Mouse (Mus musculus) c-Kit-positive CD71-positive TER-119-positive erythroid progenitor cells, embryonic 14.5 days (primary cell): Measurements from ENCODE around the gene Abi1.
"Not testable (repeated sequence)": the region's sequence is repeated elsewhere in the genome, so short reads cannot be mapped to it uniquely, and the experiment has no call there.

Experiments
- DNase-seq: peaks from one replicate; pipeline ENCODE4 v3.0.0-alpha.2; 2013; ENCODE audit warnings: low spot score

Gene Abi1

DNA sequence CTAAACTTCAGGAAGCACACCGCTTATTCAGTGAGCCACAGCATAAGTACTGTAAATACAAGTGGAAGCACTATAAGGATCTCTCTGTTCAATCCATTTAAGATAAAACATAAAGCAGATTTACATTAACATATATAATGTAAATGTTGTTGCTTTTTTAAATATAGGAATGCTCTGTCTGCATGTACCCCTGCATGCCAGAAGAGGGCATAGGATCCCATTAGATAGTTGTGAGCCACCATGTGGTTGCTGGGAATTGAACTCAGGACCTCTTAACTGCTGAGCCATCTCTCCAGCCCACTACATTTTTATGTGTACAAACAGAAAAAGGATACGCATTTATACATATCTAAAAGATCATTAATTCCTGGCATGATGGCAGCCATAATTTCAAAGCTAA, 78.4 kb downstream of the Abi1 start:
- no peak for DNase-seq

DNA sequence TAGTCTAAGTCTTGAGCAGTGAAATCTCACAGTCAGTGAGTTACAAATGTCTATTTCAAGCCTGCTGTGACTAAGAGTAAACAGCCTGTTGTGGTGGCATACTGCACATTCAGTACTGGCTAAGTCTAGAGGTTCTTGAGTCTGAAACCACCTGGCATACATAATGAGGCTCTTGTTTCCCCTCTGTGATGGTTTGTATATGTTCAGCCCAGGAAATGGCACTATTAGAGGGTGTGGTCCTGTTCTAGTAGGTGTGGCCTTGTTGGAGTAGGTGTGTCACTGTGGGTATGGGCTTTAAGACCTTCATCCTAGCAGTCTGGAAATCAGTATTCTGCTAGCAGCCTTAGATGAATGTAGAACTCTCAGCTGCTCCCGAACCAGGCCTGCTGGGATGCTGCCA, 82.6 kb downstream of the Abi1 start:
- no peak for DNase-seq

DNA sequence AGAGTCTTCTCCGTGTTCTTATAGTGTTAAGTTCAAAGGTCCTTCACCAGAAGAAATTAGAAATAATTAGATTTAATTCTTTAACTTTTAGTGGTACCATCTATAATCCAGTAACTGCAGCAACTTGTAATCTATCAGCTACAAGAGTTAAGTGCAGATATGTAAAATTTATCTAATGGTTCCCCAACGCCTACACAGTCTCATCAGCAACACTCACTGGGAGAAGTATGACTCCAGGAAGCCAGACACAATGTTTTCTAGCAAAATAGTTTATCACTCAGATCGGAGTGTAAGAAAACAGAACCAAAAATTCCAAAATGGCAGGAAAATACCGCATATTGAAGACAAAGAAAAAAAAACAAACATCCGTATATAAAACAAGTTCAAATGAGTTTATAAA, 84.1 kb downstream of the Abi1 start:
- DNase-seq: no peak

DNA sequence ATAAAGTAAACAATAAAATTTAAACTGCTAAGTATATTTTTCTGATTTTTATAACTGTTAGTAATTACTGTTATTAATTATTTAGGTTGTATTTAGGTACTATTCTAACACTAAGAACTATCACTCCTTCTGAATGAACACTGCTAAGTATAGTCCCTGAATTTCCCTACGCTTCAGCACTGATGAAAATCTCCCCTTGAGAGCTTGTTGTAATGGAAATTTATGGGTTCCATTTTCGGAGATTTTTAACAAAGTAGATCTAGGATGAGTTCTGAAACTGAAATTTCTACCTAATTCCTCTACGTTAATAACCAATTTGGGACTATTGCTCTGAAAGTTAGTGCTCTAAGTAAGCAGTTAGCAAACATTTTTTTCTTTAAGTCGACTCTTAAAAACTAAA, 85.8 kb downstream of the Abi1 start:
- DNase-seq: no peak

DNA sequence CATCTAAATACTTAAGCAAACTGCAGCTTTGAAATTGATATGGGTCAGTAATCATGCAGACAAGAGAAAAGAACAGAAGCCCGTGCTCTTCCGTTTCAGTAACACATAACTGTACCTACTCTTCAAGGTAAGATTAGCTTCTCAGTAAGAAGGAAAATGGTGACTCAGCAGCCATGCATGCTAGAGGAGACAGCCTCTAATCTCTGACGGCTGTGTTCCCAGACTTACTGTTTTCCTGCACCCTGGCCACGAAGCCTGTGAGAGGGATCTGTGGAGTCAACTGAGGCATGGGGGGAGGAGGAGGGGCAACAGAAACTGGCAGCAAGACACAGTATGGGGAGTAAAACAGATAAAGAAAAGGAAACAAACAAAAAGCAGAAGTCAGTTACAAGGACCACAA, 90.1 kb downstream of the Abi1 start:
- DNase-seq: peak; percentile 29

DNA sequence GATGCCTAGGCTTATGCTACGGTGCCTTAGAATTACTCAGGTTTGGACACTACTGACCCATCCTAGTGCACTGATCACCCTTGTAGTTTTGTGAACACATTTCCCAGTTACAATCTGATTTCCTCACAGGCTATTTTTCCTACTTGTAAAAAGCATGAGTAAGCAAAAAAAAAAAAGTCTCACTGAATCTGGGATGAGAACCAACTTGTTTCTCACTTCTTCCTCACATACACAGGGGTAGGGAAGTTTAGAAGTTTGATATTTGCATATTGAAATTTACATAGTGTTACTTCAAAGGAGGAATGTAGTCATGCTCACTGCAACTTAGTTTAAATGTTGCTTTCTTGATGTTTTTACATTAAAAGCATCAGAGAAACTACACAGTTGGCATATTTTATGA, 106.5 kb downstream of the Abi1 start:
- no peak for DNase-seq

DNA sequence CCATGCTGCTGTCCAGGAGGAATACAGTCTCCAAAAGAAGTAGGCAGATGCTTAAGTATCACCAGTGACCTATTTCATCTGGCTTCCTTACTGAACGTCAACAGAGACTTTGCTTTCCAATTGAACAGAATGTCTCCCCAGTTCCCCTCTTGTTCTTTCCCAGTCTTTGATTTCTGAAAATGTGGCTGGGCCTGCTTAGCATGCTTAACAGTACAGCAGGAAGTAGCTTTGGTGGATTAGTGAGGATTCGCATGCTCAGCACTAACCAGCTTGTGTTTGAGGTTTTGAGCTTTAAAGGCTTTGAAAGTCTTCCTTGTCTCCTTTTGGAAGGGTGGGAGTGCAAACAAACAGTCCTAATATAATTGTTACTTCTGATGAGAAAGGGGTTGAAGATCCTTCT, 111.8 kb downstream of the Abi1 start:
- no peak for DNase-seq

DNA sequence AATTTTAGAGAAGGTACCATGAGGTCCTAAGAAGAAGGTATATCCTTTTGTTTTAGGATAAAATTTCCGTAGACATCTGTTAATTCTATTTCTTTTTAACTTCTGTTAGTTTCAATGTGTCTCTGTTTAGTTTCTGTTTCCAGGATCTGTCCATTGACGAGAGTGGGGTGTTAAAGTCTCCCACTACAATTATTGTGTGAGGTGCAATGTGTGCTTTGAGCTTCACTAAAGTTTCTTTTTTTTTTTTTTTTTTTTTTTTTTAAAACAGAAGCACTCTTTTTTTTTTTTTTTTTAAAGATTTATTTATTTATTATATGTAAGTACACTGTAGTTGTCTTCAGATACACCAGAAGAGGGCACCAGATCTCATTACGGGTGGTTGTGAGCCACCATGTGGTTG, 114.1 kb downstream of the Abi1 start:
- DNase-seq: not testable (repeated sequence)

DNA sequence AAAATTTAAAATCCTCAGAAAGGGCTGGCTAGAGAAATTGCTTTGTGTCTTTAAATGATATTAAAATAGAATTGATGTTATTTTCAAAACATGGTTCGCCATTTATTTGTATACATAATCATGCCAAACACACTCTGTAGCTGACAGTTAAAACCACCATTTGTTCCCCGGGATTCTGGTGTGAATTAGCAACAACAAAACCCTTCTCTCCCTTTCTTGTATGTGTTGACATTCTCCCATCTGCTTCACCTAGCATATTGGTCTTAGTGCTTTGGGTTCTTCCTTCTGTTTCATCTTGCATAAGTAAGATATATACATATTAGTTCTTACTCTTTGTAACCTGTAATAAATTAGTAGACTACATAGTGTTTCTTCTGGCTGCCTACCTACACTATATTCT, 121.4 kb downstream of the Abi1 start:
- no peak for DNase-seq

DNA sequence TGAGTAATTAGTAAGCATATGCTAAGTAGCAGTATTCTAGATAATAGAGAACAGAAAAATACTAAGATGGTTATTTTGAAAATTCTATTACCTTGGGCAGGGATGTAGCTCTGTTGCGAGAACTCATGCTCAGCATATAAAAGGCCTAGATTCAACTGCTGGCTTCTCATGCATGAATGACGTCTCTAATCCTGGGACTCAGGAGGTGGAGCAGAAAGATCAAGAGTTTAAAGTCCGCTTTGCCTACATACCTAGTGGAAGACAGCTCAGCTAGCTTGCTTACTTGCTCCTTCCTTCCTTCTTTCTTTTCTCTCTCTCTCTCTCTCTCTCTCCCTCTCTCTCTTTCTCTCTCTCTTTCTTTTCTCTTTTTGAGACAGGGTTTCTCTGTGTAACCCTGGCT, 125.6 kb downstream of the Abi1 start:
- no peak for DNase-seq

DNA sequence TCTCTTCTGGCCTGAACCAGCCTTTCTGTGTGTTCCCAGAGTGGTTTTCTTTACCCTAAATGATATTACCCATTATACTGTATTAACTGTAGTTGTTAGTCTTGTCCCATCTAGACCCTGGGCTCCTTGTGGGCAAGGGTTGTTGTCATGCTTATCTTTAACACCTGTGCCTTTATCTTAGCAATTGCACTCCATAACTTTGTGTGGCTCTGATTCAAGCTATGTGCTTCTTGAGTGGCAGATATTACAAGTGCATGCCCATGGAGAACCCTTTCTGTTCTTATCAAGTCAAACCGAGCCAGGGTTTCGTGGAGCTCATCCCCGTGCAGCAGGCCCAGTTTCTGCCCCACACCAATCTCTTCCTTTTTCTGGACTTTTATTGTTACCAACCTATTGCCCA, 136.1 kb downstream of the Abi1 start:
- DNase-seq: no peak

DNA sequence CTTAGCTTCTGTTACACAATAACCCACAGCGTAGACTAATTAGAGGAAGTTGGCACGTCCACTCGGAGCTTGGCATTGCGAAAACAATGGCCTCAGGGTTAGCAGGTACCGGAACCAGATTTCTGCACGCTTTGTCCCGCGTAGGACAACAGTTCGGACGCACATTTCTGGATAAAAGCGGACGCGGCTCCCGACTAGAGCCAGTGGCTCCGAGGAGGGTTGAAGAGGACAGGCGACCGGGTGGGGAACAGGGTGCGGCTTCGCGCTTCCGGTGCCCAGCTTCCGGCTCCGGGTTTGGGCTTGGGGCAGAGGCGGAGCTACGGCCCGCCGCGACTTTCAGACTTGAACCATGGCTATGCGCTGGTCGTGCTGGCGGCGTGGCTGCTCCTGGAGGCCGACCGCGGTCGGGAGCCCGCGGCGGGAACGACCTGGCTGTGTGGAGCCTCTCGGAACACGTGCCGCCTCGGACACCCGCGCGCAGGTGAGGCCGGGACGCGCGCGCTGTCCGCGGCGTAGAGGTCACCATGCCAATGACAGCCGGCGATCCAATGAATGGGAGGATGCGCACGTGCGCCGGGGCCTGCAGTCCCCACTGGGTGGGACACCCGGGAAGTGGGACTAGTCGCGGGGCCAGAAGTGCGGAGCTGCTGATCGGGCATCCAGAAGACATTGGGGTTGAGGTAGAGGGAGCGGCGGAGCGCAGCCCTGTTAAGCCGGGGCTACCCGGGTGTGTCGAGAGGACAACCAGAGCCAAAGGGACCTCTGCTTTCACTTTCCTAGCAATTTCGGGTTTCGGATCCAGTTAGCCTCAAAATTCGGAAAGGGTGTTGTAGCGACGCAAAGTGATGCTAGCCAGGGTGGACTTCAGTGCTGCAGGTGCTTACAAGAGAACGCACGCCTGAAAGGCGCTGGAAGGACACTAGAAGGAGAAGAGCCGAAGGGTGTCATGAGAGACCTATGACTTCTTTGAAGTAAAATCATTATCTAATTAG, 144.5 kb downstream of the Abi1 start, which contains the start of gene Pdss1:
Pdss1 (plus strand) TSS at position 241 of the 992 bp plus-strand sequence.
- DNase-seq: peak; percentile 89

DNA sequence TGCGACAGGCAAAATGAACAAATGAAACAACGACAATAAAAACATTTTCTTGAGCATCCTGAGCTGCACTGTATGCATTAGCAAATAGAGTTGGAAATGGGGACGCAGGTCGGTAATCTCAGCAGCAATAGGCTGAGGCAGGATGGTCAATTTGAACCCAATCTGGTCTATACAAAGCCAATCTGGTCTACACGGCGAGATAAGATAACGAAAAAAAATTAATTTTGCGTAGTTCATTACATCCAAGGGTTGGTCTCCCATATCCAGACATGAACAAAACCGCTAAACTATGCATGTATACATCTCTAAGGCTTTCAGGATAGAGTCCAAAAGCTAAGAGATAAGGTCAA, 145.1 kb downstream of the Abi1 start:
- no peak for DNase-seq
